Mouse (Mus musculus): ENCODE measurements at regions not wholly inside any gene's neighbourhood (a gene's known extent, or its start where the extent isn't known, plus 50 kb on each side); places are given as distances from the start of the nearest gene placed in this dataset.

GRCm38 (mm10) chr6:139014526-139014925, 356.2 kb upstream of the Igbp1b start:
- no peak for DNase-seq

DNA sequence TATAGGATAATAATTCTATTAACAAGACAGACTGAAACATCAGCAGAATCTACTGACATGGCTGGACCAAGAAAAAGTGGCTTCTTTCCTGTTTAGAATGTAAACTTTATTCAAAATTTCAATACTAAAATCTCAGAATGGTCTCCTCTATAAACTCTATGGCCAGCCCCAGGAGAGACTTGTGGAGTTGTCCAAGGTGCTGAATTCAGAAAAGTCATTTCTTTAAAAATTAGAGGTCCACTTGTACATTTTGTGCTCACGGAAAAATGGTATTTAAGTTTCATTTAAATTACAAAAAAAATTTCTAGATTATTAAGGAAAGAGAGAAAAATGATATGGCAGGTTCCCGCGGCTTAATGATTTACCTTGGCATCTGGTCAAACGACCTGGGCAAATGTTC, 352.2 kb upstream of the Igbp1b start:
- DNase-seq = no peak
